Mouse (Mus musculus): ENCODE data around the gene Fam240b. TPM values are rescaled to one million over a fixed set of nuclear protein-coding genes. Genes with fewer than 3 reads are reported as not detected.

The Fam240b gene
- under 1 TPM in 1 of 2 experiments, not detected in 1; 0.34 TPM for polyA plus RNA-seq (2017; shearing (Covaris generic))

DNA sequence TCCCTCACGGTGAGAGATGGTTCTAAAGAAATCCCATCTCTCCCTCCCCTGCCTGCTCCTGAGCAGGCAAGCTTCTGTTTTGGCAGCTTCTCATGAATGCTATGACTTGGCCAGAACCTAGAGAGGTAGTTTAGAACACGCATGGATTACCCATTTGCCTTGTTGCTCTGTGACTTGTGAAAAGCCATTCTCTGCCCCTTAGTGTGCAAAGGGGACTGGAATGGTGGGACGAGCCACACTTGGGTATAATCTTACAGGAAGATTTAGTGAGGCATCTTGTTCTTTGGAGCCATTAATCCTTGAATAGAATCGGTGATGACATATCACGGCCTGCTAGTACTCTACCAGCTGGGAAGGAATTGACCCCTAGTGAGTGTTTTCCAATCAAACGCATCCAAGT, at the start of gene Fam240b:
Gene Fam240b (minus strand): TSS at position 101 of the 400 bp plus-strand sequence.

DNA sequence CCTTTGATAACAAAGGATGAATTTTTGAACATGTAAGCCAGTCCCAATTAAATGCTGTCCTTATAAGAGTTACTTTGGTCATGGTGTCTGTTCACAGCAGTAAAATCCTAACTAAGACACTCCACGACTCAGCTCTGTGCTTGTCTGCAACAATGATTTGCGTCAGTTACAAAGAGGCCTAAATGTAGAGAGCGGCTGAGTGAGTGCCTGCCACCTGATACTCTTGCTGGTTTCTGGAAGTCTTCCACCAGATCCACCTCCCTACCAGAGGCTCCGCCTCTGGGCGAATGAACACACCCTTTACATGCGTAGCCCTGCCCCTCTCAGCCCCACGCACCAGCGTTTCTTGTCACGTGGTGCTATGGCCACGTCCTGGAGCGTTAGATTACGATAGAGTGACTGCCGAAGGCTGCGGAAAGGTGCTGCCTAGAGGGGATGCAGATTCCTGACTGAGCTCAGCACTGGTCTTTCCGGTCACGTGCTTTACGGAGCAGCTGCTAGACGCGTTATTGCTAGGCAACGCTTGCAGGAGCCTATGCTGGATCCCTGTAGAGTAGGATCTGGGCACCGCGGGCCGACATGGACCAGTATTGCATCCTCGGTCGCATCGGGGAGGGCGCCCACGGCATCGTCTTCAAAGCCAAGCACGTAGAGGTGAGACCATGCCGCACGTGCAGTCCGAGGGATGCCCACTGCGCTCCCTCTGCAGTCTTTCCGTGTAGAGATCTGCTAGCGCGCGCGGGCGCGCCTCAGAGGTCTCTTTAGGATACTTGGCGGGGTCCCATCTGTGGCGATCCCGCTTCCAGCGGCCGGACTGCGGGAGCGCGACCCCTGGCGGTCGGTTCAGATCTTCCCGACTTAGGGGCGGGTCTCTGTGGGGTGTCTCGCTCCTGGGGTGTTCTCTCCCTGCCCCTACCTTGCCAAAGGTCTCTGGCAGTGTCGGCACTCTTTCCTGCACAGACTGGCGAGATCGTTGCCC, 65.3 kb downstream of the Fam240b start, which contains the start of gene Cdk20:
Gene Cdk20 (plus strand): TSS at position 298 of the 979 bp plus-strand sequence.

Other genes with a start within 250 kb of the Fam240b start
- 1 to 10 TPM; 4.5 to 6.2 TPM for gene Cdc14b, start 222.5 kb downstream of the Fam240b start, polyA plus RNA-seq (2017; shearing (Covaris generic))
- 10 to 100 TPM; 35.3 to 39.0 TPM for gene Aaed1, start 185.1 kb downstream of the Fam240b start, polyA plus RNA-seq (2017; shearing (Covaris generic))
- 10 to 100 TPM; 10.0 to 11.7 TPM for gene Ctsl, start 126.9 kb downstream of the Fam240b start, polyA plus RNA-seq (2017; shearing (Covaris generic))
- gene Cdk20, start 65.5 kb downstream of the Fam240b start, polyA plus RNA-seq (2017; shearing (Covaris generic)): 1 to 10 TPM; 4.8 to 6.0 TPM